Mouse (Mus musculus): Measurements from ENCODE around the gene Gm17027. TPM values are rescaled to one million over a fixed set of nuclear protein-coding genes. Genes with fewer than 3 reads are reported as not detected.
"Not testable (repeated sequence)": the region's sequence is repeated elsewhere in the genome, so short reads cannot be mapped to it uniquely, and the experiment has no call there.

Gene Gm17027
- not detected in 2 replicates for total RNA-seq (2017)

- not testable (repeated sequence) for ATAC-seq (ENCODE audit: extremely low read depth, insufficient number of reproducible peaks, low FRiP score, poor library complexity, severe bottlenecking)
Observed at GRCm38 (mm10) chr14:42162522-42162921, at the start of gene Gm17027. Gene Gm17027, minus strand, starts transcription at chr14:42162622.

- not testable (repeated sequence) for ATAC-seq (ENCODE audit: extremely low read depth, insufficient number of reproducible peaks, low FRiP score, poor library complexity, severe bottlenecking)
Observed at GRCm38 (mm10) chr14:42190691-42191090, 28.3 kb upstream of the Gm17027 start, which contains the start of gene Gm3573. Gene Gm3573, minus strand, starts transcription at chr14:42190791.

GRCm38 (mm10) chr14:42183936-42184335 is 21.5 kb upstream of the Gm17027 start:
- ATAC-seq (ENCODE audit: extremely low read depth, insufficient number of reproducible peaks, low FRiP score, poor library complexity, severe bottlenecking), result not testable (repeated sequence)

GRCm38 (mm10) chr14:42134571-42134970 is 27.9 kb downstream of the Gm17027 start:
- not testable (repeated sequence) for ATAC-seq (ENCODE audit: extremely low read depth, insufficient number of reproducible peaks, low FRiP score, poor library complexity, severe bottlenecking)

- not testable (repeated sequence) for ATAC-seq (ENCODE audit: extremely low read depth, insufficient number of reproducible peaks, low FRiP score, poor library complexity, severe bottlenecking)
Observed at GRCm38 (mm10) chr14:42133806-42134205, 28.6 kb downstream of the Gm17027 start.

- not testable (repeated sequence) for ATAC-seq (ENCODE audit: extremely low read depth, insufficient number of reproducible peaks, low FRiP score, poor library complexity, severe bottlenecking)
Observed at GRCm38 (mm10) chr14:42117269-42117668, 45.2 kb downstream of the Gm17027 start, which contains the start of gene Gm7951. Gene Gm7951, minus strand, starts transcription at chr14:42117369.

Other genes starting within 250 kb of the Gm17027 start
- gene 1700049E17Rik1, start 237.7 kb downstream of the Gm17027 start, total RNA-seq (2017), result not detected in 2 replicates
- gene 1700024B05Rik, start 218.6 kb downstream of the Gm17027 start, total RNA-seq (2017), result 0.47 TPM in 1 of 2 replicates, not detected in the other
- gene Gm6401, start 194.7 kb downstream of the Gm17027 start, total RNA-seq (2017), result not detected in 2 replicates
- gene Gm3543, start 179.3 kb downstream of the Gm17027 start, total RNA-seq (2017), result not detected in 2 replicates
- not detected in 2 replicates for gene Gm7951, start 45.3 kb downstream of the Gm17027 start, total RNA-seq (2017)
- not detected in 2 replicates for gene Gm3573, start 28.2 kb upstream of the Gm17027 start, total RNA-seq (2017)
- not detected in 2 replicates for gene Gm17026, start 97.4 kb upstream of the Gm17027 start, total RNA-seq (2017)
- gene Gm9611, start 134.7 kb upstream of the Gm17027 start, total RNA-seq (2017), result not detected in 2 replicates
- gene Gm7995, start 147.6 kb upstream of the Gm17027 start, total RNA-seq (2017), result not detected in 2 replicates

All from neutrophil, adult 5-6 weeks (primary cell).